Comparison of ENCODE assay signal across 22 mouse cellular contexts in genomic region chr2:126062876-126063275, GRCm38 (mm10). TPM values are rescaled to one million over a fixed set of nuclear protein-coding genes. Genes with fewer than 3 reads are reported as not detected.
DNase-seq lines count a peak whose midpoint lies in the region; TF ChIP-seq lines count a peak whose summit lies in the region.
"Had no signal": no experiment of that assay in that cellular context is flagged by ENCODE, and none has a peak within 500 bp of the region (broad histone marks: within the 10 kb centered on the region; RNA-seq: fewer than 3 reads in every experiment).

No protein-coding gene starts in this region.

- no peaks in the 10 kb centered on the region for H3K27me3 ChIP-seq in liver, adult 2 months (ENCODE audit: control insufficient read depth, insufficient read depth, low read length)
- no peaks in the 10 kb centered on the region for H3K27me3 ChIP-seq in myocyte (ENCODE audit: control insufficient read depth, insufficient read depth, insufficient read length)
- no peaks in the 10 kb centered on the region for H3K27me3 ChIP-seq in heart, embryonic 10.5 days (ENCODE audit: insufficient read depth, poor library complexity, severe bottlenecking)
- H3K27me3 ChIP-seq: CH12.LX; heart, embryonic 13.5 days had no signal

- no peaks in the 10 kb centered on the region for H3K36me3 ChIP-seq in liver, adult 2 months (ENCODE audit: control insufficient read depth, insufficient read depth, low read length)
- H3K36me3 ChIP-seq in myocyte (ENCODE audit: control insufficient read depth, insufficient read depth) = no peaks in the 10 kb centered on the region
- H3K36me3 ChIP-seq in heart, embryonic 10.5 days = no peaks in the 10 kb centered on the region
- H3K36me3 ChIP-seq: G1E; heart, embryonic 13.5 days had no signal

- H3K9me3 ChIP-seq in heart, embryonic 10.5 days = no peaks in the 10 kb centered on the region
- H3K9me3 ChIP-seq: G1E; heart, embryonic 13.5 days had no signal

- H3K4me3 ChIP-seq in liver, adult 2 months (ENCODE audit: insufficient read depth, low read depth, low read length) = no peak overlapping the region
- H3K4me3 ChIP-seq in myocyte = no peak overlapping the region
- no peak overlapping the region for H3K4me3 ChIP-seq in heart, embryonic 10.5 days
- H3K4me3 ChIP-seq: heart, embryonic 13.5 days had no signal

- H3ac ChIP-seq in myocyte (ENCODE audit: control insufficient read depth, insufficient read length) = no peak overlapping the region

- H3K27ac ChIP-seq in liver, adult 2 months (replicated peaks; ENCODE audit: insufficient read depth, low read depth, low read length) = no peak overlapping the region
- H3K27ac ChIP-seq in heart, embryonic 10.5 days = no peak overlapping the region
- H3K27ac ChIP-seq: heart, embryonic 13.5 days; hindbrain, embryonic 14.5 days; hindbrain, postnatal 0 days had no signal

- no peak for TF ChIP-seq CTCF in liver, adult 2 months (IDR thresholded peaks at IDR 0.05; ENCODE audit: low read depth, low read length)

- peak overlapping the region; percentile 27 for H3K4me2 ChIP-seq in myocyte (ENCODE audit: low read depth)
- H3K4me2 ChIP-seq: heart, embryonic 13.5 days; hindbrain, embryonic 14.5 days had no signal

- DNase-seq in liver, adult 2 months (ENCODE audit: extremely low read depth, low read depth, low spot score) = peak; percentile 4
- DNase-seq in liver (no peak), NIH3T3 (ENCODE audit: low read depth) (peak; percentile 67)
- DNase-seq in Muller cell, postnatal 12 days (ENCODE audit: inconsistent ontology term) = no peak
- DNase-seq in heart, embryonic 10.5 days (ENCODE audit: low spot score) = no peak
- DNase-seq: adrenal gland, postnatal 14 days; B cell, adult 2 months; cerebellum, adult 11-12 months; cerebellum, adult 8-10 months; cerebellum, postnatal 10 days; gastrocnemius, postnatal 14 days; heart, adult 18-20 months; heart, postnatal 14 days; heart, postnatal 4 days; kidney, adult 18-20 months had no signal

- 79% methylated on average over 7 of the region's 7 CpGs for WGBS in liver, adult 2 months
- 79% methylated on average over 7 of the region's 7 CpGs for WGBS in heart, embryonic 10.5 days

- H3K9ac ChIP-seq in liver, adult 2 months (ENCODE audit: low read depth, low read length) = no peak overlapping the region
- H3K9ac ChIP-seq: heart, embryonic 13.5 days; hindbrain, embryonic 14.5 days had no signal

- no peaks in the 10 kb centered on the region for H3K79me2 ChIP-seq in liver, adult 2 months (ENCODE audit: control insufficient read depth, insufficient read depth, low read length)
- H3K79me2 ChIP-seq in myocyte (ENCODE audit: control insufficient read depth, insufficient read depth) = no peaks in the 10 kb centered on the region

- TF ChIP-seq POLR2A in liver, adult 2 months (IDR thresholded peaks at IDR 0.05; ENCODE audit: extremely low read depth, insufficient read depth, low read length) = no peak
- no peak for TF ChIP-seq POLR2A in myocyte (IDR thresholded peaks at IDR 0.05; ENCODE audit: insufficient read length, low read depth)

- H3K4me1 ChIP-seq in liver, adult 2 months (ENCODE audit: control insufficient read depth, insufficient read depth, low read length) = no peaks in the 10 kb centered on the region
- H3K4me1 ChIP-seq in heart, embryonic 10.5 days = peaks cover 14% of the 10 kb centered on the region

TF ChIP-seq in myocyte, 11 proteins besides CTCF, POLR2A, EP300 and RAD21:
- TF ChIP-seq MAX (IDR thresholded peaks at IDR 0.05; ENCODE audit: low read depth) = no peak
- TF ChIP-seq CEBPB (IDR thresholded peaks at IDR 0.05; ENCODE audit: insufficient read depth, poor library complexity, severe bottlenecking) = no peak
- no peak for TF ChIP-seq TCF3 (IDR thresholded peaks at IDR 0.05; ENCODE audit: insufficient read length, low read depth)
- TF ChIP-seq TCF12 (IDR thresholded peaks at IDR 0.05; ENCODE audit: insufficient read depth, poor library complexity, severe bottlenecking) = no peak
- no peak for TF ChIP-seq POLR2AphosphoS2 (IDR thresholded peaks at IDR 0.05; ENCODE audit: insufficient read length, low read depth)

RNA-seq across cellular contexts. Expression of gene Fgf7, which starts 28.4 kb away (rescaled TPM):
- total RNA-seq in liver, adult 2 months (2014; rRNA removed) = 0.07 TPM in 1 of 2 replicates, not detected in the other
- polyA plus RNA-seq in liver, adult 2 months (2012; rRNA removed) = not detected in 2 replicates
- polyA plus RNA-seq in myocyte (2012; fragmentation: generic; extraction: Trizol) = 2.4 TPM
- polyA plus RNA-seq in heart, embryonic 10.5 days (2016; fragmentation: Nextera tagmentation; extraction: Ambion mirVana) = 0.46 and 0.74 TPM in 2 replicates
- total RNA-seq: CH12.LX had no signal
- polyA plus RNA-seq: G1E; inflammation-experienced regulatory T-cells, adult 6 months had no signal

Comparison
In these comparisons a context has a peak if more than half of its experiments do, and no peak if none do; other contexts are left out.
1. DNase-seq: peak in liver, adult 2 months (single experiment) and NIH3T3 (single experiment); none in liver (single experiment), Muller cell, postnatal 12 days (single experiment) and heart, embryonic 10.5 days (single experiment).